Mouse (Mus musculus) adrenal gland, postnatal 4 days (tissue): ENCODE data around the gene Mcidas. TPM values are rescaled to one million over a fixed set of nuclear protein-coding genes. Genes with fewer than 3 reads are reported as not detected.
"Not testable (repeated sequence)": the region's sequence is repeated elsewhere in the genome, so short reads cannot be mapped to it uniquely, and the experiment has no call there.

ENCODE experiments used
- DNase-seq, 2 experiments: peaks; one replicate each; pipeline ENCODE4 v3.0.0; 2021 to 2022; ENCODE audit warnings: low spot score in 2 of 2, mixed read lengths in 2 of 2
- total RNA-seq, 2 experiments: library from RNA; stranded (reverse); gene quantifications; 2 replicates each; pipeline ENCODE4 v1.2.3; 2021

Gene Mcidas
- total RNA-seq, 2 experiments from 2014 or later, result not detected

DNA sequence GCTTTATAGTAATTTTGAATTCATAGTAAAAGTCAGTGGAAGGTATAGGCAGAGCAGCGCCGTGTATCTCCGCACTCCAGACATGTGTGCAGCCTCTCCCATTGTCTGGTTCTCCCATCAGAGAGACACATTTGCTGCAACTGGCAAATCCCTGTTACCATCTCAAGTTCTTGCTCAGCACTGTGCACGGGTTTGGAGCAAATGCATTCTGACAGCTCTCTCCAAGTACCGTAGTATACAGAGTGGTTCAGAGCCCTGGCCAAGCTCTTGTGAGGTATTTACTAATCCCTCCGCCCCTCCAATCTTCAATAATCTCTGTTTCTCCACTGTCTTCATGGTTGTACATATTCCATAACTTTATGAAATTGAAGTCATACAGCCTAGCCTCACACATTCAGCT is 19.0 kb downstream of the Mcidas start:
- DNase-seq, result no peak

- not testable (repeated sequence) for DNase-seq
Measured at GRCm38 (mm10) chr13:113013174-113013953, 19.7 kb downstream of the Mcidas start.

DNA sequence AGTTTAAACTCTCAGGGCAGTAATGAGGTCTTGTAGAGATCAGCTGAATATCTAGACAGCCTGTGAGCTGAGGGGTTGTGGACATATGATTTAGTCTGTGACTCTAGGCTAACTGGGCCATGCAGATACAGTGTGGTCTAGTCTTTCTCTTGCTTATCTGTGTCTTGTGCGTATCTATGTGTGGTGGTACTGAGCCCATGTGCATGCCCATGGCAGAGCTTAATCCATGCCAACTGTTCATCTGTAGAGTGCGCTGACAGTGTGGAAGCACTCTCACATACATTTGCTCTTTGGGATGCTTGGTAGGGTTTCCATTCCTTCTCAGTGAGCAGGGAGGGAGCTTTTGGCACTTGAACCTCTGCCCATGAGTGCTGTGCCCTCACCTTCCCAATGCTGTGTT is 27.9 kb downstream of the Mcidas start:
- no peak for DNase-seq

DNA sequence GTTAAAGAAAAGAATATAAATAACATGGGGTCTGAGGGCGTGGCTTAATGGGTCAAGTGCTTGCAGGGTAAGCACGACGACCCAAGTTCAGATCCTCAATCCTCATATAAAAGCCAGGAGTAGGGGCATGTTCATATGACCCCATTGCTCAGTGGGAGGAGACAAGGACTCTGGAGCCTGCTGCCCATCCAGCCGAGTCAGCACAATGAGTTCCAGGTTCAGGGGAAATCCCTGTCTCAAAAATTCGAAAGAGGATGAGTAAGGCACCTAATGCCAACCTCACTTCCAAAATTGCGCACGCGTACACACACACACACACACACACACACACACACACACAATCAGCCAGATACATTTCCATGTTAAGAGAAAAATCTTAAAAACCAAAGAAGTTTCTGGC is 28.8 kb downstream of the Mcidas start:
- DNase-seq, result no peak

DNA sequence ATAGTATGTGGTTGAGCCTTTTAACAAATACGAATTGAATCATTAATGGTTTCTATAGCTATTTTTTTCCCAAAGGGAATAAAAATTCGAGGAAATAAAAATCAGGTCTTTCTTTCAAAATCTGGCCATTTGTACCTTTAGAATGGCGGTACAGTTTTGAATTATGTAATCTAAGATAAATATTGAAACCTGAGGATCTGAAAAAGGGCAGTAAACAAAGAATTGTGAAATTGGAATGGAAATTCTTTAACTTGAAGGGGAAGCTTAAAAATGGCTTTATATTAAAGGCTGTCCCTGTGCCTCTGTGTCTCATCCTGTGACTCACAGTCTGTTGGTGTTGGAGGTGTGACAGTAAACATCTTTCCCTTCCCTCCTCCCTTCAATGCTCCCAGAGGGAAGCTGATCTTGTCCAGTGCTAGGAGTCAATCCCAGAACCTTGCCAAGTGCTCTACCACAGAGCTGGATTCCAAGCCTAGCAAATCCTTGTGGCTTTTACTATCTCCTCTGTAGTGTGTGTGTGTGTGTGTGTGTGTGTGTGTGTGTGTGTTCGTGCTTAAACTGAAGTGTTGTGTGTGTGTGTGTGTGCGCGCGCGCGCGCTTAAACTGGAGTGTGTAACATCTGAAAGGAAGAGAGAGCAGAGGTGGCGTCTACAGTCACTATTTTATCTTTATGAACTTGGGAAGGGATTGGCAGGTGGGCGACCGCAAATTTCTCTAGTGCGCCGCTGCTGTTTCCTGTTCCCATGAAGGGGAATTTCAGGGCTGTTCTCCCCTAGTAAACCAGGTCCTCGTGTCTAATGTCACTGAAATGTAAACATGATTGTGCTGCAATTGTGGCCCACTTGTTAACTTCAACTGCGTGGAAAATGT is 29.9 kb downstream of the Mcidas start:
- no peak for DNase-seq

GRCm38 (mm10) chr13:113031351-113031750 is 37.7 kb downstream of the Mcidas start:
- DNase-seq, result no peak

DNA sequence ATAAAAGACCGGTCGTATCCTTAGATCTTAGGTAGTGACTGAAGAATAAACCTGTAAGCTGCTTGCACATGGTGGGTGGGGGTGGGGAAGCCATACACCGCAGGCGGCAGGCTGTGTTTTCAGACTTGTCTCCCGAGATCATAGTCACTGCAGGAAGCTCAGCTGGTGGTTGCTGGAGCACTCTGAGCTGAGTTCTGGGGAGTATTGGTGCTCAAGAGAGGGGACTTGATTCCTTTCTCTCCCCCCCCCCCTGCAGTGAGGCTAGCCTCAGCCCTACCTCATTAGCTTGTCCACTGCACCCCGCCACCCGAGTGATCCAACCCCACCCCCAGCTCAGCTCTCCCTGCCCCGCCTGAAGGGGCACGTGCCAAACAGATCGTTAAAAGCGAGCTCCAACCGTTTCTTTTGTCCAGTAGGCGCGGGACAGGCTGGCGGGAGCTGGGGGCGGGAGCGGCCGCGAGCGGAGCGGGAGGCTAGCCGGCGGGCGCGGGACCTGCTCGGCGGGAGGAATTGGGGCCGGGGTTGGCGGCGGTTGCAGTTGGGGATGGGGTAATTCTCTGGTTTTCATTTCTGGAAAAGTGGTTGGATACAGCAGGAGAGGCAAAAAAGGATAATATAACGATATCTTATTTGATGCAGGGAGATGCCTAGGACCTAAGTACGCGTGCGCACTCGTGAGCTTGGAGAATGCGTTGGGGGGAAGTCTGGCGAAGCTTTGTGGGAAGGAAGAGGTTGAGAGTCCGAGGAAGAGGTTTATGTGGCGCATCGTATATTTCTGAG is 38.3 kb downstream of the Mcidas start:
- DNase-seq, result no peak

DNA sequence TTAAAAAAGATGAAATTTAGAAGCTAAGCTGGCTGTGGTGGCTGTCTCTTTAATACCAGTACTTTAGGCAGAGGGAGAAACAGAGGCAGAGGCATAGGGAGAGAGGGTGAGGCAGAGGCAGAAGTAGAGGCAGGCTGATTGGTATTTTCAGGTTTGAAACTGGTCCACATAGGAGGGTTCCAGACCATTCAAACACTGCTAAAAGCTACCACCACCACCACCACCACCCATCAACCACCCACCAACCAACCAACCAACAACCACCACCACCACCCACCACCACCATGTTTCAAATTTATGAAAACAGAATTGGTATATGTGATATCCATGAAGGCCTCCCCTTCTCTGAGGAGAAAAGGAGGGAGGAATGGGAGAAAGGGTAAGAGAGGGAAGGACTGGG is 39.2 kb downstream of the Mcidas start:
- DNase-seq, result no peak

- no peak for DNase-seq
Measured at GRCm38 (mm10) chr13:113034271-113034886, 40.7 kb downstream of the Mcidas start.

DNA sequence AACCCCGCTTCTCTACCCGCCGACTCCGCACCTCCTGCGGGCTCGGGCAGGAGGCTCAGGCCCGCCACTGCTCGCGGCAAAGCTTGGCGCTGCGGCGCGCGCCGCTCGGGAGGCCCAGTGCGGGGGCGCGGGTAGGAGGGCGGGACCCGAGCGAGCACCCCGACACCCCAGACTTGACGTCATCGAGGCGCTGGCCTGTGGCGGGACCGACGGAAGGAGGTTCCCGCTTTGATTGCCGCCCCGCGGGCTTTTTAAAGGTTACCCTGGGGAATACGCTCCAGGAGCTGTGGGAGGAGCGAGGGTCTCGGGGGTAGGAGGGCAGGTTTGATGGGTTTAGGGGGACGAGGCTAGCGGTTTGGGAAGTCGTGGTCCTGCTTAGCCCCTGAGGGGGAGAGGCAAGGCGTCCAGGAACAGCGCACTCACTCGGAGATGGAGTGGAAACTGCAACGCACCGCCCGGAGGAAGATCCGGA is 41.3 kb downstream of the Mcidas start, which contains the start of gene Cdc20b:
TSS of gene Cdc20b (plus strand) at position 162 of the 472 bp plus-strand sequence.
- peak in 1 of 2 experiments; percentile 7 for DNase-seq

- peak; percentile 10 to 45 for DNase-seq
Measured at GRCm38 (mm10) chr13:113035852-113036251, 42.2 kb downstream of the Mcidas start.

- no peak for DNase-seq
Measured at GRCm38 (mm10) chr13:113044876-113045275, 51.2 kb downstream of the Mcidas start.

DNA sequence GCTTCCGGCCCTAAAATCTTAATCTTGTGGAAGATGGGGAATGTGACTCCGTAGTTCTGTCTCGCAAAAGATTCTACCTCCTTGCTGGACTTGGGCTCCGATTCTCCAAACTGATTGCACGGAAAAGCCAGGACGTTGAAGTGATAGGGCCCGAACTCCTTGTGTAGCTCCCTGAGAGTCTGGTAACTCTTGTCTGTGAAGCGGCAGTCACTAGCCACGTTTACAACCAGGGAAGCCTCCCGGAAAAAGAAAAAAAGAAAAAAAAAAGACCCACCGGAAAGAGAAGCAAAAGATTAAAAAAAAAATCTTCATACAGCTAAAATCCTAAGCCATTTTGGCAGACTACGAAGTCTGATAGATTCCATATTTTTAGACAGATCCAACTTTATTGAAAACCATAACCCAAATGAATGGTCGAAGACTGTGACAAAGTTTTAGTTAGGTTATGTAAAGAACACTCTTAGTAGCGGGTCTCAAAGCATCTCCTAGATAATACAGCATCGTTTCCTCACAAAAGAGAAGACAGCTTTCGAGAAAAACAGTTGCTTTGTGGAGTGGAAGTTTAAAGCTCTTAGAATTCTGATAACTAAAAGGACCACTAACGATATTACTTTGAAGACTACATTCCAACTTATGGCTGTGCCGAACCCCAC is 51.9 kb downstream of the Mcidas start:
- DNase-seq, result no peak

DNA sequence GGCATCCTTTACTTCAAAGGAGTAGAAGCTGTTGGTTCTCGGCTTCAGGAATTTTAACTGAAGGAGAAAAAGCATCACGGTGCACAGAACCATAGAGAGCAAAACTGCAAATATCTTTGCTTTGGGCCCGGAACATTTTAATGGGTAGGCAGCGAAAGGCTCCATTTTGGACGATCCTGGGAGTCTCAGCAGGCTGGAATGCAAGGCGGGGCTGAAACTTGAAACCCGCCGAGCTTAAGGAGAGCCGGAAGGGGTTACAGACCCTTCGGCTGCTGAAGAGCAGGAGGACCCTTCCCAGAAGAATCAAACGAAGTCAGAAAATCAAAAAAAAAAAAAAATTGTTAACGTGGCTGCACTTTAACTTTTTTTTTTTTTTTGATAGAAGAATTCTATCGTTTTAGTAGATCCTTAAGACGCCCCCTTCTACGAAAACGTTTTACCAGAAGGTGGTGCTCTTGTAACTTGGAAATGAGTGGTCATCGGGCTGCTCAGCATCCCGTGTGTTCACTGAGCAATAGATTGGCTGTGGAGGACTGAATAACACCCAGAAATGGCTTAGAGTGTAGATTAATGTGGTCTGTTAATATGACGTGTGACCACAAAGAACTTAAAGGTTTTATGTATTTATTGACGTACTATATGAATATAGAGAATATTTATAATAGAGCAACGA is 52.7 kb downstream of the Mcidas start, which contains the start of gene Gpx8:
TSS of gene Gpx8 (minus strand) at position 200 of the 673 bp plus-strand sequence.
- DNase-seq, result peak in 1 of 2 experiments; percentile 19

DNA sequence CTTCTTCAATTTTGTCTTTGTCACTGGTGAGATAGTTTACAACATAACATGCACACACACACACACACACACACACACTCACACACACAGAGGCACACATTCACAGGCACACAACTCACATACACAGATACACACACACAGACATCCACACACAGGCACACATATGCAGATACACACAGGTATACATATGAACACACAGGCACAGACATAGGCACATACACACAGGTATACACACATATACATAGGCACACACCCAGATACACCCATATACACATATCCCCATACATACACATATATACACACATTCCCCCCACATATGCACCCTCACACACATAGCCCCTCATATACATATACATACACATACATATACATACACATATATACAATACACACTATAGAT is 53.4 kb downstream of the Mcidas start:
- DNase-seq, result no peak

- DNase-seq, result no peak
Measured at GRCm38 (mm10) chr13:113047647-113048046, 54.0 kb downstream of the Mcidas start.
